Mouse (Mus musculus) left cerebral cortex, postnatal 10 days (tissue): ENCODE data around the gene Ccdc32. TPM values are rescaled to one million over a fixed set of nuclear protein-coding genes. Genes with fewer than 3 reads are reported as not detected.

Experiments
- DNase-seq, 2 experiments: peaks; one replicate each; pipeline ENCODE4 v3.0.0; 2021 to 2022; ENCODE audit warnings: low spot score in 2 of 2, mixed read lengths in 1 of 2; ENCODE audit errors: extremely low spot score in 1 of 2
- intact Hi-C: fragments of 180-260 bp; cut with DNase I; formaldehyde crosslinking; loops from one replicate; pipeline ENCODE4 v1.15.1; 2025
- total RNA-seq, 2 experiments: library from RNA; stranded (reverse); gene quantifications; 2 replicates each; pipeline ENCODE4 v1.2.3; 2021

Gene Ccdc32
- total RNA-seq, 2 experiments from 2014 or later: 61.6 to 61.8 TPM

DNA sequence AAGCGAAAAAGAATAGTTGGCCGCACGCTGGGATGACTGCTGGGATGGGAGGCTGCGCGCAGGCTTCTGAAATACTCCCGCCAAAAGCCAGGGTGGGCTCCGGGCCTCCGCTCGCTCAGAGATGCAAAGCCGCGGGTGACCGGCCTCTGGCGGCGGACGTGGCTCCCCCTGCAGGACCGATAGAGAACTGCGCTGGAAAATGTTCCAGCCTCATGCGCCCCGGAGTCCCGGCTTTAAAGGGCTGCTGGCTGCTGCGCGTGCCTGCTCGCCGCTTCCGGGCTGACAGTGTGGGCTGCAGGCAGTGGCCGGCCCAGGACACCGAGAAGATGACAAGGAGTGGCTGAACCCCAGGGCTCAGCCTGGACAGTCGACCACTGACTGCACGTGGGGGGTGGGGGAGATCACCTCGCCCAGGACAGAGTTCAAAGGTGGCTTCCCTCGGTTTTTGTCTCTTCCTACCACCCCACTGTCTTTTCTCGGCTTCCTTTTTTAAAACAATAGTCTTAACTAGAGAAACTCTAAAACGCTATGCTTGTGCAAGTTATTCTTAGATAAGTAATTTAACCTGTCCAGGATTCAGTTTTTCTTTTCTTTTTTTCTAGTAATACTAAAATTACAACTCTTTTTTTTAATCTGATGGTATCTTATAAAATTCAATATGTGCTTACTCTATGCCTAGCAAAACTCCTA, 56.4 kb downstream of the Ccdc32 start:
- intact Hi-C loops: loop anchor here (5.0 kb wide), 1 partner anchor 71 kb away; the partner anchor contains the start of gene Bahd1
- peak; percentile 86 for DNase-seq

DNA sequence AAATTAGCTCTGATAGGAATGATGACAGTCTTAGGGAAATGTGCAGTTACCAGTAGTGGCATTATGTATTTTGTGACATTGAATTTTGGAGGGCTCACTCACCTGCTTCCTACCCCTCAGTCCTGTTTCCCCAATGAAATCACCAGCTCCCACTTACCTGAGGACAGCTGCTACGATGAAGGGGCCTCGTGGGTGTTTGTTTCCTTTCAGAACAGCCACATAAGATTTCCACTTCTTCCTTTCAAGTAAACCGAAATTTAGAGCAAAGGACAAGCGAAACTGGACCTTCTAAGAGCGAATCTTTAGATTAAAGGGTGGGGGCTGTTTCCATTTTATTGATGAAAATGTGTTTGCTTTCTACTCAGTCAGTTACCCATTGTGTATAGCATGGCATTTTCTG, 57.1 kb downstream of the Ccdc32 start:
- intact Hi-C loops: loop anchor here (5.0 kb wide), 1 partner anchor 70 kb away; the partner anchor contains the start of gene Bahd1

DNA sequence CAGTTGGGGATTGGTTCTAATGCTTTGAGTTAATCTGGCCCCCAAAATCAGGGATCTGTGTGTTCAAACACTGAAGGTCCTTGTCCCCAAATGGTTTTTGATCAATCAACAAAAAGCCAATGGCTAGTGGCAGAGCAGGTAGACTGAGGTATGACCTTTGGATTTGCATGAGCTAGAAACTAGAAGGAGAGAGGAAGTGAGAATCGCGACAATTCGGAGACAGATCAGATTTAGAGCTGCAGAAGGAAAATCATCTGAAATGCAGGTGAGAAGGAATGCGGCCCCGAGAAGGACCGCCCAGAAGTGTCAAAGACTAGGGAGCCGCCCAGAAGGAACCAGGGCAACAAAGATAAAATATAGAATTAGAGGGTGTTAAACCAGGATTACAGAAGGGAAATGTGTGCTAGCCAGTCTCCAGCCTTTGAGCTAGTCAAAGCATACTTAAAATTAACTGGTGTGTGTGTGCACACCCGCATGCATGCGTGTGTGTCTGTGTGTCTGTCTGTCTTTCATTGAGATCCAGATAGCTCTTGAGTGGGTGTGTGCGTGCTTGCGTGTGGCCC, 59.5 kb downstream of the Ccdc32 start:
- intact Hi-C loops: loop anchor here (5.0 kb wide), 1 partner anchor 67 kb away; the partner anchor contains the start of gene Bahd1
- DNase-seq: no peak

More for the DNA sequence above, 57.1 kb downstream of the Ccdc32 start:
- no peak for DNase-seq

Other genes starting within 250 kb of the Ccdc32 start
- gene Disp2, start 249.7 kb downstream of the Ccdc32 start, total RNA-seq: 100 to 1,000 TPM; 177 to 187 TPM
- 1 to 10 TPM; 3.3 to 3.5 TPM for gene Knstrn, start 215.4 kb downstream of the Ccdc32 start, total RNA-seq
- gene Ivd, start 167.4 kb downstream of the Ccdc32 start, total RNA-seq: 10 to 100 TPM; 63.1 to 70.0 TPM
- 10 to 100 TPM; 29.9 to 32.1 TPM for gene Bahd1, start 129.0 kb downstream of the Ccdc32 start, total RNA-seq
- 1 to 10 TPM; 2.4 to 2.9 TPM for gene Chst14, start 102.9 kb downstream of the Ccdc32 start, total RNA-seq
- gene Rpusd2, start 5.4 kb upstream of the Ccdc32 start, total RNA-seq: 1 to 10 TPM; 6.3 to 6.7 TPM
- 1 to 10 TPM; 1.4 to 1.6 TPM for gene Knl1, start 17.7 kb upstream of the Ccdc32 start, total RNA-seq
- gene Rad51, start 83.4 kb upstream of the Ccdc32 start, total RNA-seq: 1 to 10 TPM; 2.8 to 3.6 TPM
- gene Rmdn3, start 127.6 kb upstream of the Ccdc32 start, total RNA-seq: 10 to 100 TPM; 43.2 to 48.4 TPM
- under 1 TPM in 1 of 2 experiments, not detected in 1; 0.59 TPM for gene Gchfr, start 138.4 kb upstream of the Ccdc32 start, total RNA-seq
- gene Gm14137, start 145.1 kb upstream of the Ccdc32 start, total RNA-seq: not detected
- 10 to 100 TPM; 36.0 to 36.4 TPM for gene Zfyve19, start 179.2 kb upstream of the Ccdc32 start, total RNA-seq
- 10 to 100 TPM; 18.0 to 19.1 TPM for gene Dnajc17, start 179.4 kb upstream of the Ccdc32 start, total RNA-seq
- not detected for gene Ppp1r14d, start 200.5 kb upstream of the Ccdc32 start, total RNA-seq
- gene Spint1, start 208.0 kb upstream of the Ccdc32 start, total RNA-seq: 1 to 10 TPM in 1 of 2 experiments, under 1 TPM in 1; 0.28 to 1.4 TPM
- 10 to 100 TPM; 14.3 to 16.3 TPM for gene Rhov, start 241.9 kb upstream of the Ccdc32 start, total RNA-seq